Mouse (Mus musculus) kidney, adult 10 weeks (tissue): ENCODE measurements around the gene Rarg. TPM values are rescaled to one million over a fixed set of nuclear protein-coding genes. Genes with fewer than 3 reads are reported as not detected.

ENCODE experiments used
- polyA plus RNA-seq: library from polyadenylated mRNA; stranded (reverse); fragments of 350-450 nt; fragmentation: Illumina TruSeq; extraction: RNeasy Lipid Tissue Mini Kit (QIAGEN cat#74804); gene quantifications from one replicate; pipeline ENCODE4 v1.2.3, GENCODE M21; 2014; ENCODE audit warnings: low read depth, low replicate concordance

Gene Rarg
- 5.9 TPM for polyA plus RNA-seq

GRCm38 (mm10) chr15:102257202-102258075 lies at the start of gene Rarg:
Gene Rarg, minus strand, starts transcription at chr15:102257517.

GRCm38 (mm10) chr15:102295633-102296367 lies 38.5 kb upstream of the Rarg start, which contains the start of gene Espl1:
Gene Espl1, plus strand, starts transcription at chr15:102296266.

GRCm38 (mm10) chr15:102279092-102279782 lies 21.9 kb upstream of the Rarg start, which contains the start of gene Mfsd5:
Gene Mfsd5, plus strand, starts transcription at chr15:102279454.

GRCm38 (mm10) chr15:102270274-102270960 lies 13.1 kb upstream of the Rarg start, which contains the start of gene Gm9918:
Gene Gm9918, plus strand, starts transcription at chr15:102270563.

GRCm38 (mm10) chr15:102231748-102232147 lies 25.6 kb downstream of the Rarg start, which contains the start of gene Itgb7:
Gene Itgb7, minus strand, starts transcription at chr15:102231944.

GRCm38 (mm10) chr15:102204674-102205505 lies 52.4 kb downstream of the Rarg start, which contains the start of gene Csad:
Gene Csad, minus strand, starts transcription at chr15:102204724.

GRCm38 (mm10) chr15:102202971-102203834 lies 54.1 kb downstream of the Rarg start, which contains the start of gene Zfp740:
Gene Zfp740, plus strand, starts transcription at chr15:102203249.

Other genes with a start within 250 kb of the Rarg start
- gene Krt18, start 229.3 kb downstream of the Rarg start, polyA plus RNA-seq, result 1.5 TPM
- 196 TPM for gene Eif4b, start 183.7 kb downstream of the Rarg start, polyA plus RNA-seq
- gene Tns2, start 157.1 kb downstream of the Rarg start, polyA plus RNA-seq, result 32.3 TPM
- gene Spryd3, start 121.3 kb downstream of the Rarg start, polyA plus RNA-seq, result 0.44 TPM
- not detected for gene Igfbp6, start 113.2 kb downstream of the Rarg start, polyA plus RNA-seq
- not detected for gene Soat2, start 107.0 kb downstream of the Rarg start, polyA plus RNA-seq
- 24.9 TPM for gene Zfp740, start 54.3 kb downstream of the Rarg start, polyA plus RNA-seq
- gene Csad, start 52.8 kb downstream of the Rarg start, polyA plus RNA-seq, result 66.9 TPM
- not detected for gene Itgb7, start 25.6 kb downstream of the Rarg start, polyA plus RNA-seq
- not detected for gene Gm9918, start 13.0 kb upstream of the Rarg start, polyA plus RNA-seq
- gene Mfsd5, start 21.9 kb upstream of the Rarg start, polyA plus RNA-seq, result 0.93 TPM
- gene Espl1, start 38.7 kb upstream of the Rarg start, polyA plus RNA-seq, result not detected
- 84.0 TPM for gene Pfdn5, start 68.6 kb upstream of the Rarg start, polyA plus RNA-seq
- 4.4 TPM for gene Myg1, start 74.2 kb upstream of the Rarg start, polyA plus RNA-seq
- gene Aaas, start 93.3 kb upstream of the Rarg start, polyA plus RNA-seq, result 3.6 TPM
- gene Sp7, start 109.7 kb upstream of the Rarg start, polyA plus RNA-seq, result not detected
- 55.3 TPM for gene Sp1, start 148.6 kb upstream of the Rarg start, polyA plus RNA-seq
- gene Amhr2, start 187.8 kb upstream of the Rarg start, polyA plus RNA-seq, result not detected
- 53.1 TPM for gene Prr13, start 201.5 kb upstream of the Rarg start, polyA plus RNA-seq
- 701 TPM for gene Pcbp2, start 213.0 kb upstream of the Rarg start, polyA plus RNA-seq
- not detected for gene Gm10337, start 246.2 kb upstream of the Rarg start, polyA plus RNA-seq